Comparison of ENCODE assay signal across 10 mouse cellular contexts in genomic region chr1:93085136-93085535, GRCm38 (mm10). TPM values are rescaled to one million over a fixed set of nuclear protein-coding genes. Genes with fewer than 3 reads are reported as not detected.
DNase-seq lines count a peak whose midpoint lies in the region; ATAC-seq and TF ChIP-seq lines count a peak whose summit lies in the region.
"Had no signal": no experiment of that assay in that cellular context is flagged by ENCODE, and none has a peak within 500 bp of the region (broad histone marks: within the 10 kb centered on the region; RNA-seq: fewer than 3 reads in every experiment).

No protein-coding gene starts in this region.

- peak; percentile 47 to 62 for DNase-seq in left cerebral cortex, postnatal 10 days (ENCODE audit: extremely low spot score in 1 of 2, low spot score in 2 of 2)
- DNase-seq in left cerebral cortex, adult 9 months (ENCODE audit: low spot score in 2 of 2), result no peak
- DNase-seq in cerebellum, postnatal 25 days, result peak; percentile 63 to 75
- DNase-seq in midbrain, embryonic 14.5 days, result peak; percentile 66
- DNase-seq in stomach, postnatal 0 days (ENCODE audit: low spot score), result no peak
- DNase-seq: embryo, embryonic 11 days had no signal

- peak overlapping the region; percentile 56; the same call in 1 of the 2 replicates for H3K9ac ChIP-seq in heart, embryonic 13.5 days
- no peak overlapping the region; the same call in 1 of the 2 replicates for H3K9ac ChIP-seq in midbrain, embryonic 14.5 days (replicated peaks; ENCODE audit: low read length)
- H3K9ac ChIP-seq in stomach, postnatal 0 days (ENCODE audit: low read length), result no peak overlapping the region

- peak overlapping the region; percentile 80 for H3K27ac ChIP-seq in heart, embryonic 13.5 days (replicated peaks)
- peak overlapping the region; percentile 68 for H3K27ac ChIP-seq in midbrain, embryonic 14.5 days (replicated peaks; ENCODE audit: low read depth, low read length)
- H3K27ac ChIP-seq in stomach, postnatal 0 days (replicated peaks), result no peak overlapping the region

- H3K36me3 ChIP-seq in heart, embryonic 13.5 days, result no peaks in the 10 kb centered on the region
- peaks cover 40% of the 10 kb centered on the region for H3K36me3 ChIP-seq in midbrain, embryonic 14.5 days (ENCODE audit: control insufficient read depth, insufficient read depth, low read length)
- no peaks in the 10 kb centered on the region for H3K36me3 ChIP-seq in stomach, postnatal 0 days (ENCODE audit: control insufficient read depth, insufficient read depth, low read length)

- no peak overlapping the region for H3K4me3 ChIP-seq in heart, embryonic 13.5 days
- H3K4me3 ChIP-seq in midbrain, embryonic 14.5 days (replicated peaks; ENCODE audit: low read depth, low read length), result no peak overlapping the region
- H3K4me3 ChIP-seq in stomach, postnatal 0 days (ENCODE audit: low read depth, low read length), result no peak overlapping the region

- TF ChIP-seq CTCF in stomach, postnatal 0 days (IDR thresholded peaks at IDR 0.05; ENCODE audit: low read depth), result no peak

- H3K27me3 ChIP-seq in heart, embryonic 13.5 days (replicated peaks), result no peaks in the 10 kb centered on the region
- H3K27me3 ChIP-seq in midbrain, embryonic 14.5 days (ENCODE audit: control insufficient read depth, insufficient read depth, low read length), result no peaks in the 10 kb centered on the region
- no peaks in the 10 kb centered on the region for H3K27me3 ChIP-seq in stomach, postnatal 0 days (ENCODE audit: control insufficient read depth, insufficient read depth, low read length)

- H3K4me1 ChIP-seq in heart, embryonic 13.5 days, result peaks cover 17% of the 10 kb centered on the region
- H3K4me1 ChIP-seq in midbrain, embryonic 14.5 days (ENCODE audit: control insufficient read depth, insufficient read depth, low read length), result peaks cover 6% of the 10 kb centered on the region; the same call in 1 of the 2 replicates
- no peaks in the 10 kb centered on the region for H3K4me1 ChIP-seq in stomach, postnatal 0 days (replicated peaks; ENCODE audit: control insufficient read depth, insufficient read depth)

- H3K4me2 ChIP-seq in heart, embryonic 13.5 days, result peak overlapping the region; percentile 20; the same call in 1 of the 2 replicates
- no peak overlapping the region for H3K4me2 ChIP-seq in midbrain, embryonic 14.5 days (ENCODE audit: low read length)
- H3K4me2 ChIP-seq in stomach, postnatal 0 days (replicated peaks; ENCODE audit: low read depth), result no peak overlapping the region

- no peak for ATAC-seq in heart, embryonic 13.5 days (ENCODE audit: extremely low read depth, insufficient number of reproducible peaks, low FRiP score, low TSS enrichment)
- no peak for ATAC-seq in midbrain, embryonic 14.5 days (ENCODE audit: low FRiP score, low TSS enrichment)
- no peak for ATAC-seq in erythroblast, adult 5-6 weeks (replicated peaks; ENCODE audit: low FRiP score, poor library complexity, severe bottlenecking)
- no peak for ATAC-seq in stomach, postnatal 0 days (ENCODE audit: low FRiP score, low TSS enrichment)

- intact Hi-C loops in left cerebral cortex, postnatal 10 days (cut with DNase I), result no loop called here

- no peaks in the 10 kb centered on the region for H3K9me3 ChIP-seq in heart, embryonic 13.5 days
- no peaks in the 10 kb centered on the region for H3K9me3 ChIP-seq in midbrain, embryonic 14.5 days (ENCODE audit: control insufficient read depth, low read length)
- H3K9me3 ChIP-seq in stomach, postnatal 0 days (ENCODE audit: control insufficient read depth, low read length), result no peaks in the 10 kb centered on the region

- TF ChIP-seq EP300 in stomach, postnatal 0 days (optimal IDR thresholded peaks at IDR 0.05), result no peak

- 27% methylated on average over 6 of the region's 6 CpGs for WGBS in heart, embryonic 13.5 days
- 34% methylated on average over 6 of the region's 6 CpGs for WGBS in midbrain, embryonic 14.5 days
- 60% methylated on average over 6 of the region's 6 CpGs for WGBS in stomach, postnatal 0 days

RNA-seq across cellular contexts. Expression of gene Kif1a, which starts 16.6 kb away (rescaled TPM):
- 100 to 1,000 TPM; 908 to 919 TPM for total RNA-seq in left cerebral cortex, postnatal 10 days (2021)
- 9.7 and 10.8 TPM in 2 replicates for polyA plus RNA-seq in heart, embryonic 13.5 days (2015; fragmentation: Nextera tagmentation; extraction: Ambion mirVana)
- 228 and 350 TPM in 2 replicates for polyA plus RNA-seq in midbrain, embryonic 14.5 days (2014; fragmentation: Nextera tagmentation; extraction: Ambion mirVana)
- total RNA-seq in erythroblast, adult 5-6 weeks (2015; ENCODE audit: low replicate concordance), result not detected in 2 replicates
- under 0.01 TPM in 1 of 2 replicates, not detected in the other for total RNA-seq in erythroblast, adult 5-6 weeks (2017; ENCODE audit: low replicate concordance)
- 7.7 and 9.6 TPM in 2 replicates for polyA plus RNA-seq in stomach, postnatal 0 days (2015; fragmentation: Nextera tagmentation; extraction: Ambion mirVana)
- total RNA-seq: granulocyte monocyte progenitor cell, adult 5-6 weeks had no signal

RNA-seq across cellular contexts. Expression of gene Agxt, which starts 49.9 kb away (rescaled TPM):
- not detected for total RNA-seq in left cerebral cortex, postnatal 10 days (2021)
- 0.27 TPM in 1 of 2 replicates, not detected in the other for polyA plus RNA-seq in heart, embryonic 13.5 days (2015; fragmentation: Nextera tagmentation; extraction: Ambion mirVana)
- polyA plus RNA-seq in midbrain, embryonic 14.5 days (2014; fragmentation: Nextera tagmentation; extraction: Ambion mirVana), result not detected in 2 replicates
- not detected in 2 replicates for total RNA-seq in erythroblast, adult 5-6 weeks (2015; ENCODE audit: low replicate concordance)
- total RNA-seq in erythroblast, adult 5-6 weeks (2017; ENCODE audit: low replicate concordance), result not detected in 2 replicates
- polyA plus RNA-seq in stomach, postnatal 0 days (2015; fragmentation: Nextera tagmentation; extraction: Ambion mirVana), result 0.48 and 0.55 TPM in 2 replicates
- total RNA-seq: granulocyte monocyte progenitor cell, adult 5-6 weeks; left cerebral cortex, postnatal 14 days had no signal

Comparison
In these comparisons a context has a peak if more than half of its experiments do, and no peak if none do; other contexts are left out.
1. DNase-seq: peak in left cerebral cortex, postnatal 10 days (2 of 2), cerebellum, postnatal 25 days (2 of 2) and midbrain, embryonic 14.5 days (single experiment); none in left cerebral cortex, adult 9 months (0 of 2) and stomach, postnatal 0 days (single experiment).
2. RNA of gene Kif1a, which starts 16.6 kb away (polyA plus RNA-seq): 228 to 350 TPM in midbrain, embryonic 14.5 days; 9.7 to 10.8 TPM in heart, embryonic 13.5 days and 7.7 to 9.6 TPM in stomach, postnatal 0 days; every median in the first group is over 10 times any median in the second.